Mouse (Mus musculus): ENCODE results near the gene Fscn2.

The Fscn2 gene

DNA sequence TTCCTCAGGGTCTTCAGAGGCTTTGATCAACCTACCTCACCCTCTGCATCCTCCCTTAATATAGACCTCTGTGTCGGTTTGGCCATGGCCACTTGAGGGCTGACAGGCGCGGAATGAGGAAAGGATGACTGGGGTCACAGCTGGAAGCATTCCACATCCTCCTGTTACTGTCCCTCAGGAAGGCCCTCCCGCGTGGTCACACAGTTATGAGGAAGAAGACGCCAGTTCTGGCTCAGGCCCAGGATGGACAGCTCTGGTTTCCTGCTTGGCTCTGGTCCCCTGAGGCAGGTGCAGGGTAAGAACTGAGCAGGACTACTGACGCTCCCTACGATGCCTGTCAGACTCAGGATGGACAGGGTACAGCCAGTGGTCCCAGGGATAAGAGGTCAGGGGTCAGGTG is 1.3 kb upstream of the Fscn2 start:
- peak in 1 of 2 experiments; percentile 62 for DNase-seq

DNA sequence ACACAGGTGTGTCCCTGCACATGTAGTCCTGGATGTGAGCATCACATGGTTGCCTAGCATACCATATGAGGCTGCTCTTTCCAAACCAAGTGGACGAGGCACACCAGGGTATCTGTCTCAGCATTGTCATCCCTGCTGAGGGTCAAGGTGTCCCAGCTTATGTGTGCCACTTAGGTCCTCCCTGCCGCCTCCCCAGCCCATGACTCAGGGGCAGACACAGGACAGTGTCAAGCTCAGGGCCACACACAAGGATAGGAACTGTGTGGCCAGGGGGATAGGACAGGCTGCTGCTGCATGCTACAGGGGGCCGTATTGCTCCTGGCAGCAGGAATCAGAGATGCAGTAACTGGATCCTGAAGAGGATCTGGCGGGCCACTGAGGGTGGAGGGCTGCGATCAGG is 579 bp upstream of the Fscn2 start:
- DNase-seq: no peak

DNA sequence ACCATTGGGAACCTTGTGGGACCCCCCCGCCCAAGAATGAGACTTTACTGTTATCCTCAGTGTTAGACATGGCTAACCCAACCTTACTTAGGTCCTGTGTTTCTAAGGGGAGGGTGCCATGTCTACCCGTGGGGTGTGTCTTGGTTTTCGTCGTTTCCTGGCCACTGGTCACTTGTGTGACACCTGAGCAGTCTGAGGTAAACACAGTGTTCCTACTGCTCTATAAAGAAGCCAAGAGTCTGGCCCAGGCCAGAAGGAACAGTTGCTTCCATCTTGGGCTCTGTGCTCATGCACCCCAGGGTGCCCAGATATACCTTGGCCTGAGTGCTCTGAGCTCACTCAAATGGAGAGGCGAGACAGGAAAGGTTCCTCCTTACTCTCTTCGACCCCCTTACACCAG is 1.6 kb downstream of the Fscn2 start:
- DNase-seq: no peak

DNA sequence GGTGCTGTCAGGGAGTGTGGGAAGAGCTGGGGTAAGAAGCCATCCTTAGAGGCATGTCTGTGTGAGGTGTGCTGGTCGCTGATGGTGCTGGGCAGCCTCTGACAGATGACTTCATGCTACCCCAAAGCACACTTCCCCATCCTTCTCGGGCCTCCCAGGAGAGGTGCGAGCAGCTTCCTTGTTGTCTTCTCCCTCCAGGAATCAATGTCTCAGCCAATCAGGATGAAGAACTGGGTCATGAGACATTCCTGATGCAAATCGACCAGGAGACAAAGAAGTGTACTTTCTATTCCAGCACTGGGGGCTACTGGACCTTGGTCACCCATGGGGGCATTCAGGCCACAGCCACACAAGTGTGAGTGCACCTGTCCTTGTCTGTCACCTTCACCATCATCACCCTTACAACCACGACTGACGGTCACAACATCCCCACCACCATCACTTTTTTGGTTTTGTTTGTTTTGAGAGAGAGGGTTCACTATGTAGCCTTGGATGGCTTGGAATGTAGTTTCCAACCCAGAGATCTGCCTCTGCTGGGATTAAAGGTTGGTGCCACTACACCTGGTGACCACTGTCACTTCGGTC is 5.2 kb downstream of the Fscn2 start:
- DNase-seq: no peak

DNA sequence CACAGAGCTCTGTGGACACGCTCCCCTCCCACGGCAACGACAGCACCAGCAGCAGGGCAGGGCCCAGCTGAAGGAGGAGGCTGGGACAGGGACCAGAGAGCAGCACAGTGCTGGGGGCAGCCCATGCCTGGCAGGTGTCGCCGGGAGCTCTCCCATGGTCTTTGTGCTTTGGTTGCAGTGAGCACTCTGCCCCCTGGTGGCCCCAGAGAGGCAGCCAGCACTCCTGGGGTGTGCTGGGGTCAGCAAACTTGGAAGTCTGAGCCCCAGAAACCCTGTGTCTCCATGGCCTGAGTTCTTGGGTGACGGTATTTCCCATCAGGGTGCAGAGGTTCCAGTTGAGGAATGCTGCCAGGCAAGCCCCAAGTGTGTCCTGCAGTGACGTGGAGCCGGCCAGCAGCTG is 8.3 kb downstream of the Fscn2 start:
- peak; percentile 48 to 59 for DNase-seq

DNA sequence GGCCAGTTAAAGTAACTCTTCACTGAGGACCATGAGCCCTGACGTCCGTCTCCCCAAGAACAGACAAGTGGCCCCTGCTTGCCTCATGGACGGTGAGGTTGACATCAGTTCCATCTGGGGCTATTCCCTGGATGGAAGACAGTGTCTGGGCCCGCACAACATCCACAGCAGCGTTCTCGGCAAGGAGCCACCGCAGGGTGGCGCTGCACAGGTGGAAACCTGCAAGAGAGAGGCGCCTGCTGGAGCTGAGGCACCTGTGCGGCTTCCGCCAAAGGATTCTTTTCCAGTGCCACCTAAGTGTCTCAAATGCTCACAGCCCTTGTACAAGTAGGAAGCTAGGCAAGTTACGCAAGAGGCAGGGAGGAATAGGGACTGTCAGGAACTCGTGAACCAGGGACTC is 11.7 kb downstream of the Fscn2 start:
- no peak for DNase-seq

DNA sequence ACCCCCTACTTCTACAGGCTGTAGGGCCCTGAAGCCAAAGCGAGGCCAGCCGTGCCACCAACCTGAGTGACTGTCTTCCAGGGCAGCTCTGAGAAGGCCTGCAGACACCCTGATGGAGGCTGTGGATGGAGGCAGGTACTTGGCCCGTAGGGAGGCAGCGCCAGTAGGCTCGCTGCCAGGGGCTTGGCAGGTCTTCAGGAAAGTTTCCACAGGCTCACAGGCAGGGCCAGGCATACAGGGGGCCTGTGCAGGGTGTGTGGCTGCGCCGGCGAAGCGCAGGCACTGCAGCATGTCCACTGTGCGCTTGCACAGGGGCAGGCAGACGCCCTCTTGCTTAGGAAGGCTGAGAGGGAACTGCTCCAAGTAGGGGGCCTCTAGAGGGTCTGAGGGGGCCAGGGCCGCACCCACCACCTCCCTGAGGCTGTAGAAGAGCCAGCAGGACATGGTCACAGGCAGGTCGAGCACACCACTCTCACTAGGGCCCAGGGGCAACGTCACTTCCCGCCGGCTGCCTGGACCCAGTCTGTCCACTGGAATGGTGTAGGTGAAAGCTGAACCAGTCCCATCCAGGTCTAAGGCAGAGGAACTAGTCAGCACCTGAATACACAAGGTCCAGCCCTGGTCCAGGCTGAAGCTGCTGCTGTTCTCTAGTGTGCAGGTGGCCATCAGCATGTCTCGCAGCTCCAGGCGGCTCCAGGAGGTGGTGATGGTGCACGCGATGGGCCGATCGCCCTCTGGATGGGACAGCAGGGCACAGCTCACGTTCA is 12.7 kb downstream of the Fscn2 start:
- DNase-seq: peak in 1 of 2 experiments; percentile 41

DNA sequence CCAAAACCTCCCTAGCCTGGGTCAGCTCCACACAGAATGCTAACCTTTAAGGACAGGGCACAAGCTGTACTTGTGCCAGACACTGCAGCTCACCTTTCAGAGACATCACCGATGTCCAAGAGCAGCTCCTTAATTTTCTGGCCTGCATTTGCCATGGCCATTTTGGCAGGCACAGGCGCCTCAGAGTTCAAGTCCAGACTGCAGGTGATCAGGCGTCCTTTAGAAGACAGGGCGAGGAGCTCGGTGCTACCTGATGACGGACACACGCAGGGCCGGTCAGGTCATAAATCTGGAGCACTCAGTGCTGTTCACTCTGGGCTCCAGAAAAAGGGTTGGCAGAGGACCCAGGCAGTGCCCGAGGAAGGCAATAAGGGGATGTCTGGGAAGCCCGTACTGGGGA is 14.0 kb downstream of the Fscn2 start:
- DNase-seq: no peak

DNA sequence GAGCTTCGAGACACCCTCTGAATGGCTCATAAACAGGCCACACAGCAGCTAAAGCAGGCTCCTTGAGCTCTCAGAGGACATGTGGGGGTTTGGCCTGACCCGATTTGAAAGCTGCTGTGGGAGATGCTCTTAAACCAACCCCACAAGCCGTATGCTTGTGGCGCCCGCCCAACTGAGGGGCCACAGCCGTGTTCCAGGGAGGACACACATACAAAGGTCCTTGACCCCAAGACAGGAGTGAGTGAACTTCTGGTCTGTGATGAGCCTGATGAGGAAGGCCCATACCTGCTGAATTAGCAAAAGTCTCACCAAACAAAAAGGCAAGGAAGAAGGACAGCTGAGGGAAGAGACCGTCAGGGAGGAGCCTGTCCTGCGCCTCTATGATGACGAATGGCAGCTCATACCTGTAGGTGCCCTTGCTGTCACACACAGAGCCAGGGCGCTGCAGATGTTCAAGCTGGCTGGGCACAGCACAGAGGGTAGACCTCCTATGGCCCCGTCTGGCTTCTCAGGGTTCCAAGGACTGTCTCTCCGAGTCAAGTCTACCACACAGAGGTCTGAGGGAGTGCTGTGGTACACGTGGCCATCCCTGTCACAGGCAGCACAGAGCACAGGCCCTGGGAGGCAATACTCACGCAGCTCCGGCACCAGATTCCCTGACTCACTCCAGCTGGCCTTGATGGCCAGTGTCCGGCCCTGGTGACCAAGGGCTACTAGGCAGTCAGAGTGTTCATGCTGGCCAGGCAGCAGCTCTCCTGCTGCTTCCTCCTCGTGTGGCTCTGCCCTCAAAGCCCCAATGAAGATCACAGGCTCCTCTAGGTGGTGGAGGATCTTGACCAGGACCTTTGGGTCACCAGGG is 15.2 kb downstream of the Fscn2 start:
- DNase-seq: no peak

DNA sequence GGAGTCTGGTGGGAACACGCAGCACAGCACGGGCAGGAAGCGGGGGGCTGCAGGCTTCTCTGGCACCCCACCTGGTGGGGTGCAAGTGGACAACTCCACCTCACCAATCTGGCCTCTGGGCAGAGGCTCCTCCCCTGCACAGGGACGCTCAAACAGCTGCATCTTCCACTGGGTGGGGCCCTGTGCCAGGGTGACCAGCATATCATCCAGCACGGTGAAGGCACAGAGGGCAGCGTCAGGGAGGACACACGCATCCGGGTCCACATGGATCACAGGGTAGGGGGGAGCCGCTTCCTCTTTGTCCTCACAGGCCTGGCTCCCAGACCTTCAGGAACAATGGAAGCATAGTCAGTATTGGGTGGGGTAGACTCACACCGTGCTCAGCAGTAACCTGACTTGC is 16.0 kb downstream of the Fscn2 start:
- peak in 1 of 2 experiments; percentile 19 for DNase-seq

DNA sequence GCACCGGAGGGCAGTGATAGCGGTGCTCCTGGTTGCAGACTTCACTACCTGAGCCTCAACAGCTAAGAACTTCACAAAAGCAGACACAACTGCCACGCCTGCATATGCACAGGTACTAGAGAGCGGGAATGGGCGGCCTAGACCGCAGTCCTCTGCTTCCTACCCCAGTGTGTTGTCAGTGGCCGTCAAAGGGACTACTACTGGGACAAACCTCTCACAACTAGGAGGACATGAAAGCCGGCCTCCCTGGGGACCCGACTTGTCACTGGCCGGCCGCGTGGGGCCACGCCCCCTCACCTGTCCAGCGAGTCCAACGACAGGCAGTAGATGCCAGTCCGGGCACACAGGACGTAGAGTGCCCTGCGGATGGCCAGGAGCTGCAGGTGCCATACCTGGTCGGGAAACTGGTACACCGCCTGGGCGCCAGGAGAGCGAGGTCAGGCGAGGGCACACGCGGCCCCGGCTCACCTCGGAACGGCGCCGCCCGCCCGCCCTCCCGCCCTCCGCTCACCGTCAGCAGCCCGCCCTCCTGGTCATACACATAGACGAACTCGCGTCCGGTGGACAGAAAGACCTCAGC is 16.8 kb downstream of the Fscn2 start:
- DNase-seq: peak in 1 of 2 experiments; percentile 68

DNA sequence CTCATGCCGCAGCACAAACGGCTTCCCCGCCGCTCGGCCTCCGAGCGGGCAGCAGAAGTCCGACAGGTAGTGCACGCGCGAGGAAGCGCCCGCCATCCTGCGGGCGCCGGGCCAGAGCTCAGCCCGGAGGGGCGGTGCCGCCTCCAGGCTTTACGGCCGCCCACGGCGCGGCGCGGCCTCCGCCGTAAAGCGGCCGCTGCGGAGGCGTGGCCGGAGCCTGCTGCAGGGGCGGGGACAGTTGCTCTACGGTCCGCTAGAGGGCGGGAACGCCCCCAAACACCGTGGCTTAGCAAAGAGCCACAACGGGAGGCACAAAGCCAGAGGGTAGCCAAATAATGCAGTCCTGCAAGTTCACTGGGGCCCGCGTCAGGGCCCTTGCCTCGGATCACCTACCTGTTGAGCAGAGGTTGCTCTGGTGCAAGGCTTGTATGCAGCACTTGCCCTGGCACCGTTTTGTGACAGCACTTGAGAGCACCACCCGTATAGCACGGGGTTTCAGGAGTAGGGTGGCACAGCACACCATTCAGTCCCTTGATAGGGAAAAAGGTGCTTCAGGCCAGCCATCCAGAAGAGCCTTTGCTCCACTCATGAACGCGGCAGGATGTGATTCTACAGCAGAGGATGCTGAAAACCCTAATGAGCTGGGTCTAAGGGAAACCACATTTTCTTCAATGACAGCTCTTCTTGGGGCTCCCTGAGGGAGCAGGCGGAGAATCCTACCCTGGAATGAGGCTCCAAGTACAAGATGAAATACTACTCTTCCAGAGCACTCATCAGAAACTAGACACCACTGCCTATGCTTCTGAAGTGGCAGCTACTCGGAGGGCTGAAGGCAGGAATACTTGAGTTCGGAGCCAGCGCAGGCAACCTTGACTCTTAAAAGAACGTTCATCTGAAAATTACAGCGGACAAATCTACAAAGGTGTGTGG is 17.5 kb downstream of the Fscn2 start, which contains the start of gene Faap100:
Faap100 (minus strand) TSS at position 154 of the 930 bp plus-strand sequence.
- DNase-seq: peak; percentile 90 to 92

DNA sequence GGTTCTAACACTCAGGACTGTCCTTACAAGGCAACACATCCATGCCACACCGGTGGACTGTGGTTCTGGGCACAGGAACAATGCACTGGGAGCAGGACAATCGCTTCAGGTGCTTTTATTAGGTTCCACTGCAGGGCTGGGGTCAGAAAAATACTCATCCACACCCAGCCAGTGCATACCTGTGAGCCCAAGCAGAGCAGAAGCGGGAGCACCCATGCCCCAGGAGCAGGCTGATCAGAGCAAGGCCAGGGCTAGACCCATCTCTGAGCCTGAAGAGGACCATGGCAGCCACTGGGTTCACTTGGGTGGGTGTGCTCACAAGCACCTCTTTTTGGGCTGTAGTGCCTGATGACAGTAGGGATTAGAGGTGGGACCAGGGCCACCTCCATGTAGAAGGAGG is 18.9 kb downstream of the Fscn2 start:
- no peak for DNase-seq

DNA sequence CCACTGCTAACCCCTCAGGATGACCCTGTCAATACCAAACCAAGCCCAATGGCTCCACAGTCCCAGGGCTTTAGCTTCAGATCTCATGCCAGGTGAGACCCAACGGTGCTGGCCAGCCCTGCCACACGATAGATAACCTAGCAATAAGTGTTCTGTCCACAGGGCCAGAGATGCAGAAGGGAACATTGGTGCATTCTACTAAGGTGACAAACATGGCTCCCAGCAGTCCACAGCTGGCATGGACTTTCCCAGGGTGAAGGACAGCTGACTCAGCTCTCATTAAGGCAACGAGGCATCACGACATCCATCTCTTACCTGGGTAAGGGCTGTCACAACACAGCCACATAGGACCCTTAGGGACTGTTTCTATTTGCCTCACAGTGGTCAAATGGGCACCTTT is 19.8 kb downstream of the Fscn2 start:
- DNase-seq: no peak

DNA sequence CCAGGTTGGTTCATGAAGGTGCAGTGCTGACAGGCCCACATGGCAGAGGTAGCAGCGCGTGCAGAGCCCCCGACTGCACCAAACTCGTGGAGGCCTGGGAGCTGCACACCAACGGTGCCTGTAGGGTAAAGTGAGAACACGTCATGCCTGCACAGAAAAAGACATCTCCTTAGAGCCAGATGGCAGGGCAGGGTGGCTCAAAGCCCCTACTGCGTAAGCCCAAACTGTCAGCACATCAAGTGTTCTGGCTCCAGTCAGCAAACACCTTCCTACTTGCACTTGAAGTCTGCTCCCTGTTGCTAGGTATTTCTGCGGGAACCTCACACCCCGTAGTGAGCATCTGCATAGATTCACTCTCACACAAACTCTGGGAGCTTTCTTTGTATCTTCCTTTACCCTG is 21.2 kb downstream of the Fscn2 start:
- no peak for DNase-seq

DNA sequence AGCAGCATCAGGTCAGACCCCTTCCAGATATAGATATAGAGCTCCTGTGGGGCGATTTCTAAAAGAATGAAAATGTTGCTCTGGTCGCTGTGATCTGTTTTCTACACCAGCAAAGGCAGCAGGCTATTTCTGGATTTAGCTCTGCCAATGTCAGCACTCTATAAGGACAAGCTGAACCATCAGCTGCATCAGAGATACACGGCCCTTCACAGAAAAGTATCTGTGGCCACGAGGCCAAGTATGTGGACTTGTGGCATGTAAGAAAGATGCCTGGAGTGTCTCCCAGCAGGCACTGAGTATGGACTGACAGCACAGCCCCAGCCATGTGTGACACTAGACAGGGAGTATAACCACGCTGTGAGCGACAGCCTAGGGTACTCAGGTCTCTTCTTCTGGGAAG is 25.3 kb downstream of the Fscn2 start:
- DNase-seq: no peak

DNA sequence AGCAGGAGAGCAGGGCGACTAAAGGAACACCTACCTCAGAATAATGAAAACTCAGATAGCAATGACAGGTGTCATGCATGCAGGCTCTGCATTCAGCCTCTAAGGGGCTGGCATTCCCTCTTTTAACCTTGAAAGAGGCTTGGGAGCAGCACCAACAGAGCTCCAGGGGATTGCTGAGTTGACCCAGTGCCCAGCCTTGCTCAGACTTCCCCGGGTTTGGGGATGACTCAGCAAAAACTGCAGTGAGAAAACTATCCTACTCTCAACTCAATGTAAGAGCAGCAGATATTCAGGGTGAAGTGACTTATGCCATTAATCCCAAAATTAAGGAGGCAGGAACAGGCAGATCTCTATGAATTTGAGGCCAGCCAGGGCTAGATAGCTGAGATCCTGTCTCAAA is 25.8 kb downstream of the Fscn2 start:
- DNase-seq: no peak

DNA sequence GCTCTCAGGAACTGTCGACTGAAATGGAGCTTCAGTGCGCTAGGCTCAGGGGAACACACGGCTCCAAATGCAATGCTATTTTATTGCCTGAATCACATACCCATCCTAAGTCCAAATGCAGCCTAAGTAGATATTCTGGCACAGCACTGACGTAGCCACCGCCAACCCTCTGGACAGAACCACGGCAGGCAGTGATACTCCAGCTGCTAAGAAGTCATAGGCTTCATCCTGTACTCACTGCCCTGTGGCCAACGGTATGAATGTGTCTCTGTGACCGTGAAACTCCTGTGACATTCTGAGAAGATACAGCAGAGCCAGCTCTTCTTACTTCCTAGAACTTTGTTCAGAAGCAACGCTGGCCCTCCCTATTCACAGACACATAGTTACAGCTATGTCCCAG is 27.2 kb downstream of the Fscn2 start:
- no peak for DNase-seq

DNA sequence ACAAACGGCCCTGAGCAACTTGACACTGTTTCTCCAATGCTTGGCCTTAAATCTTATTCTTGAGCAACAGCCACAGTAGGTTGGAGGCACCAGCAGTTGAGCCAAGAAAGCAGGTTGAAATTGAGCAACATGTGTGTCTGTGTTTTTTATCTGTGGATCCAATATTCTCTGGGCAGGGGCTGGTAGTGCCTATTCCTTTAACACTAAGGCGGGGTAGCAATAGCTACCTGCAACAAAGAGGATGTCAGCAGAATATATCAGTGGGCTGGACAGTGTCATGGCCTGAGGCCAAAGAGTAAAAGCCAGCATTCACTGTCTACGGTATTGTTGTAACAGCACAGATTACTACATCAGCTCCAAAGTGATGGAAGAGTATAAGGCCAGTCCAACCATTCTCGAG is 34.3 kb downstream of the Fscn2 start:
- DNase-seq: no peak

DNA sequence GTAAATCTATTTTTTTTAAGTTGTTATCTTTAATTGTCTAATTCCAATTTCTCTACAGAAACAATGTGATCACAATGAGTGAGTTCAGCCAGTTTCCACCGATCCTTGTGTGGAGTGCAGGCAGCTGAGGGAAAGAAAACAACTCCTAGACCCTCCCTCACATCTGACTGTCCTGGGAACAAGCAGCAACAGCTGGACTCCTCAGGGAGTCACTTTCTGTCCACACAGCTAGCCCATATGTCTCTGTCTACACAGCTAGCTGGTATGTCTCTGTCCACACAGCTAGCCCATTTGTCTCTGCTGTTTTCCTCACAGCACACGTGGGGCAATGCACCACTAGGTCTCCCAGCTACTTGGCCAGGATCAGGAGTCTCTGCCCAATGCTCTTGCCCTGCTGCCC is 36.3 kb downstream of the Fscn2 start:
- DNase-seq: no peak

DNA sequence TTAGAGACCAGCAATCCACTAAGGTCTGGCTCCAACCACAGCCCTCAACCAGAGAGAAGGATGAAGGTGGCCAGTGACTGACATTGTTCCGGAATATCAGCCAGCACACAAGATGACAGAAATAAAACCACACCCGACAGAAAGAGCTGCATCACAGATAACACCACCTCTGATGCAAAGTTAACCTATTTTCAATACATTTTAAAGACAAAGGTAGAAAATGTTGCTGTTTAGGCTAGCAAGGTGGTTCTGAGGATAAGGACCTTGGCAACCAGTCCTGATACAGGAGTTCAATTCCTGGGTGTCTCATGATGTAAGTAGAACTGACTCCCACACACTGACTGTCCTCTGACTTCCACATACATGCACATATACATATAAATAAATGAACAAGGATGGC is 38.0 kb downstream of the Fscn2 start:
- no peak for DNase-seq

DNA sequence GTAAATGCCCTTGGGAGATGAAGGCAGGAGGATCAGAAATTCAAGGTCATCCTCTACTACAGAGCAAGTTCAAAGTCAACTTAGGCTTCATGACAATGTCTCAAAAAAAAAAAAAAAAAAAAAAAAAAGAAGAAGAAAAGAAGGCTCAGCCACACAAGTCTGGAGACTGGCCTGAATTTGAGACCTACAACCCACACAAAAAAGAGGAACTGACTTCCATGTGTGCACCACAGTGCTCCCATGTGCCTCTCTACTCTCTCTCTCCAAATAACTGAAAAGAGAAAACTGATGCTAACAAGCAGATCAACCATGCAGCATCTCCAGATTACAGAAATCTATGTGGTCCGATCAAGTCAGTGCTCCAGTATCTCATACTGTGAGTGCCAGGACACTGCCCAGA is 43.5 kb downstream of the Fscn2 start:
- DNase-seq: no peak
